ENCODE assay signal across 8 mouse cellular contexts in genomic region chr2:94264006-94264405, GRCm38 (mm10).
DNase-seq lines count a peak whose midpoint lies in the region; ATAC-seq and TF ChIP-seq lines count a peak whose summit lies in the region.

No protein-coding gene starts in this region.

- no peaks in the 10 kb centered on the region for H3K36me3 ChIP-seq in lung, embryonic 16.5 days (ENCODE audit: control insufficient read depth, insufficient read depth, low read length)
- H3K36me3 ChIP-seq in limb, embryonic 14.5 days (ENCODE audit: control insufficient read depth, insufficient read depth, low read length), result no peaks in the 10 kb centered on the region
- no peaks in the 10 kb centered on the region for H3K36me3 ChIP-seq in stomach, postnatal 0 days (ENCODE audit: control insufficient read depth, insufficient read depth, low read length)

- TF ChIP-seq POLR2A in limb, embryonic 14.5 days (IDR thresholded peaks at IDR 0.05; ENCODE audit: borderline replicate concordance, extremely low read depth, insufficient read depth, insufficient read length), result no peak
- no peak for TF ChIP-seq POLR2A in lung, adult 2 months (IDR thresholded peaks at IDR 0.05; ENCODE audit: borderline replicate concordance, extremely low read depth, low read depth, low read length)

- H3K27ac ChIP-seq in lung, embryonic 16.5 days (ENCODE audit: low read length), result no peak overlapping the region
- H3K27ac ChIP-seq in limb, embryonic 14.5 days (replicated peaks; ENCODE audit: low read depth, low read length), result no peak overlapping the region
- H3K27ac ChIP-seq in stomach, postnatal 0 days (replicated peaks), result no peak overlapping the region

- no peak for TF ChIP-seq CTCF in stomach, postnatal 0 days (IDR thresholded peaks at IDR 0.05; ENCODE audit: low read depth)
- no peak for TF ChIP-seq CTCF in lung, adult 2 months (IDR thresholded peaks at IDR 0.05; ENCODE audit: insufficient read depth, low read length)

- peak overlapping the region; percentile 62; the same call in 1 of the 2 replicates for H3K4me2 ChIP-seq in lung, embryonic 16.5 days (ENCODE audit: low read depth, low read length)
- peak overlapping the region; percentile 67 for H3K4me2 ChIP-seq in limb, embryonic 14.5 days (replicated peaks; ENCODE audit: low read depth, low read length, severe bottlenecking)
- peak overlapping the region; percentile 54; the same call in 1 of the 2 replicates for H3K4me2 ChIP-seq in stomach, postnatal 0 days (replicated peaks; ENCODE audit: low read depth)

- peaks cover 21% of the 10 kb centered on the region for H3K4me1 ChIP-seq in lung, embryonic 16.5 days (replicated peaks; ENCODE audit: control insufficient read depth, insufficient read depth, low read length)
- H3K4me1 ChIP-seq in limb, embryonic 14.5 days (ENCODE audit: control insufficient read depth, insufficient read depth, low read length), result peaks cover 17% of the 10 kb centered on the region
- H3K4me1 ChIP-seq in stomach, postnatal 0 days (replicated peaks; ENCODE audit: control insufficient read depth, insufficient read depth), result peaks cover 2% of the 10 kb centered on the region
- H3K4me1 ChIP-seq in lung, adult 2 months (ENCODE audit: control insufficient read depth, insufficient read depth, low read length), result no peaks in the 10 kb centered on the region

- H3K9me3 ChIP-seq in lung, embryonic 16.5 days (ENCODE audit: control insufficient read depth, low read length), result no peaks in the 10 kb centered on the region
- no peaks in the 10 kb centered on the region for H3K9me3 ChIP-seq in limb, embryonic 14.5 days (ENCODE audit: control insufficient read depth, low read length)
- no peaks in the 10 kb centered on the region for H3K9me3 ChIP-seq in stomach, postnatal 0 days (ENCODE audit: control insufficient read depth, low read length)

- WGBS in lung, embryonic 16.5 days, result 0% methylated on average over 2 of the region's 2 CpGs
- WGBS in limb, embryonic 14.5 days, result 0% methylated on average over 2 of the region's 2 CpGs
- 0% methylated on average over 2 of the region's 2 CpGs for WGBS in stomach, postnatal 0 days
- 0% methylated on average over 2 of the region's 2 CpGs for WGBS in lung, adult 2 months

- H3K4me3 ChIP-seq in lung, embryonic 16.5 days (ENCODE audit: low read length), result no peak overlapping the region
- peak overlapping the region; percentile 29 for H3K4me3 ChIP-seq in limb, embryonic 14.5 days (replicated peaks; ENCODE audit: low read length)
- H3K4me3 ChIP-seq in stomach, postnatal 0 days (ENCODE audit: low read depth, low read length), result no peak overlapping the region
- H3K4me3 ChIP-seq in lung, adult 2 months (replicated peaks; ENCODE audit: extremely low read depth, low read depth, low read length), result no peak overlapping the region

- peaks cover 5% of the 10 kb centered on the region for H3K27me3 ChIP-seq in lung, embryonic 16.5 days (ENCODE audit: control insufficient read depth, insufficient read depth, low read depth, low read length)
- no peaks in the 10 kb centered on the region; the same call in none of the 2 replicates for H3K27me3 ChIP-seq in limb, embryonic 14.5 days (ENCODE audit: control insufficient read depth, insufficient read depth, low read length)
- H3K27me3 ChIP-seq in stomach, postnatal 0 days (ENCODE audit: control insufficient read depth, insufficient read depth, low read length), result no peaks in the 10 kb centered on the region

- ATAC-seq in lung, embryonic 16.5 days (ENCODE audit: low read depth), result no peak
- ATAC-seq in limb, embryonic 14.5 days (ENCODE audit: low FRiP score, low read depth), result no peak
- no peak for ATAC-seq in stomach, postnatal 0 days (ENCODE audit: low FRiP score, low TSS enrichment)

- no peak for TF ChIP-seq EP300 in stomach, postnatal 0 days (optimal IDR thresholded peaks at IDR 0.05)

- H3K9ac ChIP-seq in lung, embryonic 16.5 days (ENCODE audit: low read length), result no peak overlapping the region
- no peak overlapping the region for H3K9ac ChIP-seq in limb, embryonic 14.5 days (ENCODE audit: low read depth, low read length, severe bottlenecking)
- no peak overlapping the region for H3K9ac ChIP-seq in stomach, postnatal 0 days (ENCODE audit: low read length)

- peak; percentile 19 for DNase-seq in embryo, embryonic 10.5 days (ENCODE audit: low spot score)
- no peak for DNase-seq in embryo, embryonic 11 days
- DNase-seq in lung, postnatal 4 days, result no peak
- no peak for DNase-seq in limb, embryonic 14.5 days (ENCODE audit: low spot score)
- no peak for DNase-seq in stomach, postnatal 0 days (ENCODE audit: low spot score)
- DNase-seq in frontal cortex, postnatal 36 days (ENCODE audit: low spot score in 2 of 2), result no peak
- no peak for DNase-seq in lung, adult 2 months
